Mouse (Mus musculus) lung, embryonic 16.5 days (tissue): Measurements from ENCODE around the gene Vwce. TPM values are rescaled to one million over a fixed set of nuclear protein-coding genes. Genes with fewer than 3 reads are reported as not detected.

Source experiments
- ATAC-seq: fragments of 200-750 bp; cut with Nextera tagmentation; 2 replicates; pipeline ENCODE4 v1.8.0; 2017; ENCODE audit warnings: low read depth, mild to moderate bottlenecking, moderate library complexity
- H3K27ac ChIP-seq: fragments of 300-500 bp; sonication (generic); 2 replicates; pipeline ENCODE4 v1.5.1; 2014; ENCODE audit warnings: mild to moderate bottlenecking, control low read depth, low read length
- H3K27me3 ChIP-seq: fragments of 300-500 bp; sonication (generic); 2 replicates; pipeline ENCODE4 v1.6.1; 2014; ENCODE audit warnings: low read depth, low read length, mixed read lengths; ENCODE audit not compliant: control insufficient read depth, insufficient read depth
- H3K36me3 ChIP-seq: fragments of 300-500 bp; sonication (generic); 2 replicates; pipeline ENCODE4 v1.6.1; 2014; ENCODE audit warnings: low read length; ENCODE audit not compliant: control insufficient read depth, insufficient read depth
- H3K4me1 ChIP-seq: fragments of 300-500 bp; sonication (generic); replicated peaks from 2 replicates; pipeline ENCODE4 v1.6.1; 2014; ENCODE audit warnings: low read length, mixed read lengths; ENCODE audit not compliant: control insufficient read depth, insufficient read depth
- H3K4me2 ChIP-seq: fragments of 300-500 bp; sonication (generic); 2 replicates; pipeline ENCODE4 v1.6.1; 2014; ENCODE audit warnings: low read depth, low read length, control low read depth
- H3K4me3 ChIP-seq: fragments of 300-500 bp; sonication (generic); 2 replicates; pipeline ENCODE4 v1.5.1; 2014; ENCODE audit warnings: mild to moderate bottlenecking, low read length, control low read depth
- H3K9ac ChIP-seq: fragments of 300-500 bp; sonication (generic); 2 replicates; pipeline ENCODE4 v1.6.1; 2014; ENCODE audit warnings: low read length, control low read depth
- H3K9me3 ChIP-seq: fragments of 300-500 bp; sonication (generic); 2 replicates; pipeline ENCODE4 v1.6.1; 2016; ENCODE audit warnings: low read length; ENCODE audit not compliant: control insufficient read depth
- WGBS: fragments of 180-500 bp; shearing (Covaris S2); extraction: QIAGEN DNeasy Blood & Tissue Kit; methylation state at CpG from one replicate; pipeline ENCODE4 v1.1.7; 2014; 5-methylcytosine and 5-hydroxymethylcytosine counted together
- polyA plus RNA-seq: library from polyadenylated mRNA; unstranded; fragments of >200 nt; fragmentation: Nextera tagmentation; extraction: Ambion mirVana; gene quantifications from 2 replicates; pipeline ENCODE4 v1.2.1, GENCODE M21; 2015

The Vwce gene
- polyA plus RNA-seq, 1 experiment from 2014 or later: 0.88 TPM

GRCm38 (mm10) chr19:10714168-10714567, 80.2 kb downstream of the Vwce start:
- Histone ChIP-seq H3K27me3 (no peaks in the 10 kb centered on the region), H3K4me2 (no peak overlapping the region), H3K36me3 (peaks cover 26% of the 10 kb centered on the region), H3K9ac (no peak overlapping the region), H3K4me3 (no peak overlapping the region), H3K4me1 (peaks cover 7% of the 10 kb centered on the region; the same call in 1 of the 2 replicates), H3K27ac (no peak overlapping the region), H3K9me3 (no peaks in the 10 kb centered on the region)
- ATAC-seq: no peak
- 82% methylated on average over 6 of the region's 6 CpGs for WGBS

GRCm38 (mm10) chr19:10714682-10715475, 80.9 kb downstream of the Vwce start:
- Histone ChIP-seq H3K4me1 (peaks cover 8% of the 10 kb centered on the region; the same call in 1 of the 2 replicates), H3K27ac (no peak overlapping the region), H3K9ac (no peak overlapping the region), H3K36me3 (peaks cover 26% of the 10 kb centered on the region), H3K9me3 (no peaks in the 10 kb centered on the region), H3K4me2 (no peak overlapping the region), H3K4me3 (no peak overlapping the region), H3K27me3 (no peaks in the 10 kb centered on the region)
- 33% methylated on average over 4 of the region's 4 CpGs for WGBS
- ATAC-seq: peak; percentile 69; the same call in 1 of the 2 replicates

GRCm38 (mm10) chr19:10715476-10715875, 81.5 kb downstream of the Vwce start:
- H3K9me3 ChIP-seq: no peaks in the 10 kb centered on the region
- no peak for ATAC-seq
- H3K27ac ChIP-seq: no peak overlapping the region
- no peaks in the 10 kb centered on the region for H3K27me3 ChIP-seq
- no peak overlapping the region for H3K4me3 ChIP-seq
- peaks cover 12% of the 10 kb centered on the region for H3K4me1 ChIP-seq
- no peak overlapping the region for H3K4me2 ChIP-seq
- peaks cover 26% of the 10 kb centered on the region for H3K36me3 ChIP-seq
- H3K9ac ChIP-seq: no peak overlapping the region
- 65% methylated on average over 6 of the region's 6 CpGs for WGBS

Other genes starting within 250 kb of the Vwce start
- gene Syt7, start 245.1 kb upstream of the Vwce start, polyA plus RNA-seq: 0.75 and 0.82 TPM in 2 replicates
- gene Lrrc10b, start 176.7 kb upstream of the Vwce start, polyA plus RNA-seq: 0.52 and 0.73 TPM in 2 replicates
- 2.1 and 3.7 TPM in 2 replicates for gene Ppp1r32, start 151.3 kb upstream of the Vwce start, polyA plus RNA-seq
- gene Cpsf7, start 108.9 kb upstream of the Vwce start, polyA plus RNA-seq: 41.7 and 47.6 TPM in 2 replicates
- 53.4 and 55.3 TPM in 2 replicates for gene Sdhaf2, start 108.1 kb upstream of the Vwce start, polyA plus RNA-seq
- 39.8 and 41.6 TPM in 2 replicates for gene Tmem216, start 78.0 kb upstream of the Vwce start, polyA plus RNA-seq
- 23.6 and 25.2 TPM in 2 replicates for gene Cyb561a3, start 57.0 kb upstream of the Vwce start, polyA plus RNA-seq
- gene Tmem138, start 56.9 kb upstream of the Vwce start, polyA plus RNA-seq: 46.5 and 47.1 TPM in 2 replicates
- gene Ddb1, start 28.9 kb upstream of the Vwce start, polyA plus RNA-seq: 348 and 364 TPM in 2 replicates
- 16.7 and 16.9 TPM in 2 replicates for gene Tkfc, start 28.6 kb upstream of the Vwce start, polyA plus RNA-seq
- not detected in 2 replicates for gene Pga5, start 43.9 kb downstream of the Vwce start, polyA plus RNA-seq
- gene Vps37c, start 54.5 kb downstream of the Vwce start, polyA plus RNA-seq: 29.9 and 36.2 TPM in 2 replicates
- gene Cd5, start 104.8 kb downstream of the Vwce start, polyA plus RNA-seq: 0.87 and 1.1 TPM in 2 replicates
- 0.10 and 0.55 TPM in 2 replicates for gene Cd6, start 195.8 kb downstream of the Vwce start, polyA plus RNA-seq
- 0.50 and 0.83 TPM in 2 replicates for gene Slc15a3, start 205.5 kb downstream of the Vwce start, polyA plus RNA-seq
- 66.5 and 71.7 TPM in 2 replicates for gene Tmem132a, start 235.7 kb downstream of the Vwce start, polyA plus RNA-seq
- 145 and 147 TPM in 2 replicates for gene Tmem109, start 247.8 kb downstream of the Vwce start, polyA plus RNA-seq